Mouse (Mus musculus) midbrain, embryonic 14.5 days (tissue): ENCODE data around the gene AA986860. TPM values are rescaled to one million over a fixed set of nuclear protein-coding genes. Genes with fewer than 3 reads are reported as not detected.

Source experiments
- ATAC-seq: fragments of 200-750 bp; cut with Nextera tagmentation; 2 replicates; pipeline ENCODE4 v1.8.0; 2017; ENCODE audit warnings: moderate number of reproducible peaks, moderate library complexity; ENCODE audit not compliant: low FRiP score, low TSS enrichment
- DNase-seq: peaks from one replicate; pipeline ENCODE4 v3.0.0-alpha.2; 2015
- H3K27ac ChIP-seq: fragments of 300-500 bp; sonication (generic); replicated peaks from 2 replicates; pipeline ENCODE4 v1.5.1; 2014; ENCODE audit warnings: mild to moderate bottlenecking, low read depth, low read length, moderate library complexity
- H3K27me3 ChIP-seq: fragments of 300-500 bp; sonication (generic); 2 replicates; pipeline ENCODE4 v1.6.1; 2014; ENCODE audit warnings: low read length, control low read depth, mixed read lengths; ENCODE audit not compliant: control insufficient read depth, insufficient read depth
- H3K36me3 ChIP-seq: fragments of 300-500 bp; sonication (generic); 2 replicates; pipeline ENCODE4 v1.6.1; 2014; ENCODE audit warnings: low read length, control low read depth; ENCODE audit not compliant: control insufficient read depth, insufficient read depth
- H3K4me1 ChIP-seq: fragments of 300-500 bp; sonication (generic); 2 replicates; pipeline ENCODE4 v1.6.1; 2014; ENCODE audit warnings: mild to moderate bottlenecking, antibody characterized with exemption, low read length, control low read depth; ENCODE audit not compliant: control insufficient read depth, insufficient read depth
- H3K4me2 ChIP-seq: fragments of 300-500 bp; sonication (generic); 2 replicates; pipeline ENCODE4 v1.6.1; 2014; ENCODE audit warnings: mild to moderate bottlenecking, low read length, moderate library complexity
- H3K4me3 ChIP-seq: fragments of 300-500 bp; sonication (generic); replicated peaks from 2 replicates; pipeline ENCODE4 v1.5.1; 2014; ENCODE audit warnings: low read depth, low read length
- H3K9ac ChIP-seq: fragments of 300-500 bp; sonication (generic); replicated peaks from 2 replicates; pipeline ENCODE4 v1.6.1; 2014; ENCODE audit warnings: mild to moderate bottlenecking, low read length, moderate library complexity
- H3K9me3 ChIP-seq: fragments of 300-500 bp; sonication (generic); 2 replicates; pipeline ENCODE4 v1.6.1; 2016; ENCODE audit warnings: low read length, control low read depth, mixed read lengths; ENCODE audit not compliant: control insufficient read depth
- WGBS: fragments of 180-500 bp; shearing (Covaris S2); extraction: QIAGEN DNeasy Blood & Tissue Kit; methylation state at CpG from one replicate; pipeline ENCODE4 v1.1.7; 2014; 5-methylcytosine and 5-hydroxymethylcytosine counted together
- polyA plus RNA-seq: library from polyadenylated mRNA; unstranded; fragments of >200 nt; fragmentation: Nextera tagmentation; extraction: Ambion mirVana; gene quantifications from 2 replicates; pipeline ENCODE4 v1.2.1, GENCODE M21; 2014

The AA986860 gene
- polyA plus RNA-seq, 1 experiment from 2014 or later, result 0.18 TPM

- Histone ChIP-seq H3K27ac (no peak overlapping the region), H3K4me3 (no peak overlapping the region), H3K4me1 (no peaks in the 10 kb centered on the region), H3K4me2 (no peak overlapping the region), H3K27me3 (no peaks in the 10 kb centered on the region), H3K36me3 (no peaks in the 10 kb centered on the region), H3K9me3 (no peaks in the 10 kb centered on the region), H3K9ac (no peak overlapping the region)
- no peak for DNase-seq
- WGBS, result 72% methylated on average over 1 of the region's 1 CpGs
- no peak for ATAC-seq
These were observed 29.8 kb downstream of the AA986860 start for GRCm38 (mm10) chr1:130761597-130761996.

DNA sequence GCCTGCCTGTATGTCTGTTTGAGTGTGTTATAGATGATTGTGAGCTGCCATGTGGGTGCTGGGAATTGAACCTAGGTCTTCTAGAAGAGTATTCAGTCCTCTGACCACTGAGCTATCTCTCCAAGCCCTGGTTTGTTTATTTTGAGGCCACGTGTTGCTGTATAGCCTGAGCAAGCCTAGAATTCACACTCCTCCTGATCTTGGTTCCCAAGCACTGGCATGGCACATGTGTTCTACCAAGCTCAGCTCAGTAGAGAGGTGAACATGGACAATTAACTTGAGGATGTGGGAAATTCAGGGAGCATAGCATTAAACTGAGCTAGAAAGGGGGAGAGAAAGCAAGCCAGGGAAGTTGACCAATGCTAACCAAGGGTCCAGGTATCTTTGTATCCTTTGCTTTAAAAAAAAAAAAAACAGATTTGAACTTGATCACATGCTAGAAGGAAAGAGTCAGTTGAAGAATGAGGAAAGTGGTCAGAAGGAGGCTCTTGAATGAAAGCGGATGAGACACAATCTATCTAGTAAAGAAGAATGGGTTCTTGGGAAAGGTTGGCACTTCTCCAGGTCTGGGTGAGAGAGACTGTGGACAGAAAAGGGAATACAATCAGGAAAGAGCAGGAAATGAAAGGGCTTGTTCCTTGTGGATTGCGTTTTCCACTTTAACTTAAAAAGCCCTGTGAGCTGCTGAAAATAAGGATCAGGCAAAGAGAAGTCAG is 30.4 kb downstream of the AA986860 start:
- Histone ChIP-seq H3K4me1 (no peaks in the 10 kb centered on the region), H3K9ac (no peak overlapping the region), H3K27me3 (no peaks in the 10 kb centered on the region), H3K4me2 (no peak overlapping the region), H3K9me3 (no peaks in the 10 kb centered on the region), H3K36me3 (no peaks in the 10 kb centered on the region), H3K27ac (no peak overlapping the region), H3K4me3 (no peak overlapping the region)
- ATAC-seq (no peak), DNase-seq (no peak)
- 88% methylated on average over 3 of the region's 3 CpGs for WGBS

DNA sequence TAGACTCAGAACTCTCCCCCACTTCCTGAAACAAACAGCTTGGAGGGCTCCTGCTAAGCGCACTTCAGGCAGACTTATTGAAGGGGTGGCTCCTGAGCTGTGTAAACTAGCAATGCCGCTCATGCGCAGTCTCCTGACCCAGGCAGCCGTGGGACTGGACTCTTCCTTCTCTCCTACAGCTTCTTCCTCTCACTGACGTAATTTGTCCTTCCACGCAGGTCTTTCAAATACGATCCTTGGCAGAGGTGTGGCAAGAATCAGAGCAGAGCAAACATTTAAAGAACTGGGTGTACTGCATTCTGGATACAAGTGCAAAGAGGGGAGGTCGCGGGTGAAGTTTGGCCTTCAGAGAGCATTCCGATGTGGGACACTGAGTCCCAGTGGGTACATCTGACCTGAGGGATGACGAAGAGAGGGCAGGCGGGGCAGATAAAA is 32.3 kb downstream of the AA986860 start:
- Histone ChIP-seq H3K4me1 (no peaks in the 10 kb centered on the region), H3K4me3 (no peak overlapping the region), H3K9me3 (no peaks in the 10 kb centered on the region), H3K36me3 (no peaks in the 10 kb centered on the region), H3K27me3 (no peaks in the 10 kb centered on the region), H3K27ac (no peak overlapping the region), H3K9ac (no peak overlapping the region), H3K4me2 (no peak overlapping the region)
- 88% methylated on average over 12 of the region's 12 CpGs for WGBS
- DNase-seq, result no peak
- ATAC-seq, result no peak

GRCm38 (mm10) chr1:130767066-130767465 is 35.3 kb downstream of the AA986860 start:
- Histone ChIP-seq H3K4me1 (no peaks in the 10 kb centered on the region), H3K36me3 (no peaks in the 10 kb centered on the region), H3K4me3 (no peak overlapping the region), H3K27me3 (no peaks in the 10 kb centered on the region), H3K9ac (no peak overlapping the region), H3K27ac (no peak overlapping the region), H3K4me2 (no peak overlapping the region), H3K9me3 (no peaks in the 10 kb centered on the region)
- 81% methylated on average over 5 of the region's 5 CpGs for WGBS
- ATAC-seq (no peak), DNase-seq (peak; percentile 6)

- no peak overlapping the region for H3K27ac ChIP-seq
- no peak overlapping the region for H3K9ac ChIP-seq
- no peaks in the 10 kb centered on the region for H3K27me3 ChIP-seq
- DNase-seq (no peak), ATAC-seq (no peak)
- H3K4me3 ChIP-seq, result no peak overlapping the region
- no peaks in the 10 kb centered on the region for H3K36me3 ChIP-seq
- no peaks in the 10 kb centered on the region for H3K9me3 ChIP-seq
- no peaks in the 10 kb centered on the region for H3K4me1 ChIP-seq
- 89% methylated on average over 2 of the region's 2 CpGs for WGBS
- H3K4me2 ChIP-seq, result no peak overlapping the region
These were observed 38.1 kb downstream of the AA986860 start for GRCm38 (mm10) chr1:130769925-130770324.

DNA sequence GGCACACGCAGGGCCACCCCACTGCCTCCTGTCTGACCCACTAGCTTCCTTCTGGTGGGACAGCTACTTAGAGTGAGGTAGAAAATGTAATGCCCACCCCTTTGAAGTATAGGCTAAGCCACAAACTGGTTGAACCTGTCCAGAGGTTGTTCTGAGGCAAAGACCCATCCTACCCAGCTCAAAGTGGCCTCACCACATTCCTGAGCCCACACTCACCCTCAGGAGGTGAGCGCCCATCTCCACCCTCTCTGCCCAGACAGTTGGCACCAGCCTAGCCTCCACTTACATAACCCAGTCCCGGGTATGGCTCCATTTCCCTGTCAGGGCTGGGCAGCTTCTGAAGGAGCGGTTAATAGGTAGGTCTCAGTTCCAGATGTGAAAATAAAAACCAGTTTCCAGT is 38.7 kb downstream of the AA986860 start:
- H3K36me3 ChIP-seq, result no peaks in the 10 kb centered on the region
- H3K9me3 ChIP-seq, result no peaks in the 10 kb centered on the region
- no peak for DNase-seq
- H3K4me1 ChIP-seq, result no peaks in the 10 kb centered on the region
- H3K27ac ChIP-seq, result no peak overlapping the region
- H3K4me3 ChIP-seq, result no peak overlapping the region
- H3K9ac ChIP-seq, result no peak overlapping the region
- H3K27me3 ChIP-seq, result no peaks in the 10 kb centered on the region
- 93% methylated on average over 4 of the region's 4 CpGs for WGBS
- no peak for ATAC-seq
- no peak overlapping the region for H3K4me2 ChIP-seq

DNA sequence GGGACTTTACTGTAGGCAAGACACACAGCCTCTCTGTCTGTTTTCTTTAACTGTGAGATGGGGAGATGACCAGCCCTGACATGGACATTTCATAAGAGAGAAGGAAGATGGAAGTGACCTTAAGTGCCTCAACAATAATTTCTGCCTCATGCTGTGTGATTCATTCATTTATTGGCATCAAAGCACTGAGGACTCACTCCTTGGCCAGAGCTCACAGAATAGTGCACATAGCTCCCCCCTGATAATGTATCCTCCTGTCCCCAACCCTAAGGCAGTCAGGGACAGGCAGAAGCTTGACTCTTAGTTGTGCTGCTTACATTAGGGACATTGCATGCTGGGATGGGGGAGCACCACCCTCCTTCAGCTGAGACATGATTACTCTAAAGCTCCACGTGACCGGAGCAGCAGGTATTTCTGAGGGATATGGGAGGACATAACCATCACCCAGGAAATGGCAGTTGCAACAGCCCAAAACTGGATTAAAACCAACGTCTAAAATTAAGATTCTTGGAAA is 39.3 kb downstream of the AA986860 start:
- Histone ChIP-seq H3K36me3 (no peaks in the 10 kb centered on the region), H3K27ac (no peak overlapping the region), H3K27me3 (no peaks in the 10 kb centered on the region), H3K9ac (no peak overlapping the region), H3K4me2 (no peak overlapping the region), H3K9me3 (no peaks in the 10 kb centered on the region), H3K4me1 (no peaks in the 10 kb centered on the region), H3K4me3 (no peak overlapping the region)
- no peak for DNase-seq
- WGBS, result 76% methylated on average over 3 of the region's 3 CpGs
- ATAC-seq, result no peak

DNA sequence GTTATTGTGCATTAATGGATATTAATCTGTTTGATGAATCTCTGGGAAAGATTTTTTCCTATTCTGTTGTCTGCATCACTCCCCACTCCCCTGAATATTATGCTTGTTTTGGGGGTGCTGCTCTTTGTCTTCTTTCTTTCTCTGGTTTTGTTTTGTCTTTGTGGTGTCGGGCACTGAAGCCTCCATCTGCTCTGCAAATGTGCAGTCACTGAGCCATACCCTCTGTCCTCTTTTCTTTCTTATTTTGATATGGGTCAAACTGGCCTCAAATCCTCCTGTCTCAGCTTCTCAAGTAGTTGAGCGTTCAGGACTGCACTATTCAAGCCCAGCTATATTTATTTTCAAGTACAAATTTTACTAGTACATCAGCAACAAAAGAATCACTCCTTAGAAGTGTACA is 43.5 kb downstream of the AA986860 start:
- Histone ChIP-seq H3K4me3 (no peak overlapping the region), H3K9me3 (no peaks in the 10 kb centered on the region), H3K4me2 (no peak overlapping the region), H3K27me3 (no peaks in the 10 kb centered on the region), H3K36me3 (no peaks in the 10 kb centered on the region), H3K27ac (no peak overlapping the region), H3K9ac (no peak overlapping the region), H3K4me1 (no peaks in the 10 kb centered on the region)
- DNase-seq (no peak), ATAC-seq (no peak)
- WGBS, result 27% methylated on average over 2 of the region's 2 CpGs

DNA sequence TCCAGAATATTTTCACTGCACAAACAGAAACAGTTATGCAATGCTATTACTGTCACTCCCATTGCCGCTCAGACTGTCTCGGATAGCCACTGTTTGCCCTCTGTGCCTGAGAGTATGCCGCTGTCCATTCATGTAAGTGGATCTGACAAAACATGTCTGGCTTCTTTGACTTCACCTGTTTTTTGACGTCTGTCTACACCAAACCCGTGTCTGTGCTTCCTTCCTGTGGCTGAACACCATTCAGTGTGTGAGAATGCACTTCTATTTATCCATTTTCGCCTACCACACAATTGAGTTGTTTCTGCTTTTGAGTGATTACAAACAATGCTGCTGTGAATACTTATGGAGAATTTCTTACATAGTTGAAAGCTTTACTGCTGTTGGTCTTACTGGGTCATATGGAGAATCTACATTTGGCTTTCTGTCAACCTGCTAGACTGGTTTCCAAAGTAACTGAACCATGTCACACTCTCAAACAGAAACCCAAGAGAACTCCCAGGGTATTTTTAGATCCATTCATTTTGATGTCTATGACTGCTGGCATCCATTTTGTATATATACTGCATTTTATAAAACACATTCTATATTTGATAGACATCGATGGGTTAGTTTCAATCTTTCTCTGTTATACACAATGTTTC is 44.0 kb downstream of the AA986860 start:
- WGBS, result 79% methylated on average over 7 of the region's 7 CpGs
- Histone ChIP-seq H3K4me2 (no peak overlapping the region), H3K27me3 (no peaks in the 10 kb centered on the region), H3K36me3 (no peaks in the 10 kb centered on the region), H3K4me1 (no peaks in the 10 kb centered on the region), H3K27ac (no peak overlapping the region), H3K9me3 (no peaks in the 10 kb centered on the region), H3K4me3 (no peak overlapping the region), H3K9ac (no peak overlapping the region)
- DNase-seq (no peak), ATAC-seq (no peak)
